Mouse (Mus musculus) ES-E14 (cell line): Measurements from ENCODE around the gene Nhlrc2. TPM values are rescaled to one million over a fixed set of nuclear protein-coding genes. Genes with fewer than 3 reads are reported as not detected.

ENCODE experiments used
- DNase-seq: peaks from one replicate; pipeline ENCODE4 v3.0.0-alpha.2; 2013; ENCODE audit warnings: low read depth, low spot score
- H3K27ac ChIP-seq: 2 replicates; pipeline ENCODE4 v1.5.1; 2012; ENCODE audit warnings: low read depth, mild to moderate bottlenecking, low read length, moderate library complexity, mixed read lengths; ENCODE audit not compliant: poor library complexity, insufficient read depth, severe bottlenecking
- H3K36me3 ChIP-seq: 2 replicates; pipeline ENCODE4 v1.6.1; 2012; ENCODE audit warnings: mild to moderate bottlenecking, low read length, moderate library complexity, mixed read lengths; ENCODE audit not compliant: control insufficient read depth, poor library complexity, insufficient read depth, severe bottlenecking
- H3K4me1 ChIP-seq, 2 experiments: fragments of 150-350 bp in 1 of 2; sonication (generic) in 1 of 2; 2 replicates each; pipeline ENCODE4 v1.6.1; 2012; ENCODE audit warnings: low read length in 2 of 2, mild to moderate bottlenecking in 1 of 2, mixed read lengths in 1 of 2; ENCODE audit not compliant: control insufficient read depth in 2 of 2, insufficient read depth in 2 of 2, poor library complexity in 1 of 2
- H3K4me3 ChIP-seq, 2 experiments: fragments of 150-350 bp in 1 of 2; sonication (generic) in 1 of 2; 2 replicates each; pipeline ENCODE4 v1.5.1; 2012; ENCODE audit warnings: low read length in 2 of 2, low read depth in 1 of 2, mild to moderate bottlenecking in 1 of 2, mixed read lengths in 1 of 2; ENCODE audit not compliant: insufficient read depth in 1 of 2, poor library complexity in 1 of 2, severe bottlenecking in 1 of 2
- H3K9ac ChIP-seq: 2 replicates; pipeline ENCODE4 v1.6.1; 2012; ENCODE audit warnings: low read depth, mild to moderate bottlenecking, low read length, mixed read lengths; ENCODE audit not compliant: poor library complexity, insufficient read depth, severe bottlenecking
- H3K9me3 ChIP-seq: fragments of 150-350 bp; sonication (generic); 2 replicates; pipeline ENCODE4 v1.6.1; 2012; ENCODE audit warnings: low read depth, mild to moderate bottlenecking, low read length; ENCODE audit not compliant: control insufficient read depth, insufficient read depth
- CHD2 ChIP-seq: IDR thresholded peaks from 2 replicates; pipeline ENCODE4 v1.6.1; 2014; ENCODE audit warnings: mild to moderate bottlenecking, low read depth, low read length, inconsistent platforms
- HCFC1 ChIP-seq: IDR thresholded peaks from 2 replicates; pipeline ENCODE4 v1.6.1; 2012; ENCODE audit warnings: low read length, inconsistent platforms, borderline replicate concordance; ENCODE audit not compliant: insufficient read depth
- MAFK ChIP-seq: IDR thresholded peaks from 2 replicates; pipeline ENCODE4 v1.6.1; 2014; ENCODE audit warnings: mild to moderate bottlenecking, low read depth, low read length, inconsistent platforms; ENCODE audit not compliant: insufficient read depth
- ZC3H11A ChIP-seq: IDR thresholded peaks from 2 replicates; pipeline ENCODE4 v1.6.1; 2012; ENCODE audit warnings: low read depth, mild to moderate bottlenecking, inconsistent platforms, low read length, borderline replicate concordance
- ZNF384 ChIP-seq: IDR thresholded peaks from 2 replicates; pipeline ENCODE4 v1.6.1; 2012; ENCODE audit warnings: low read depth, low read length, inconsistent platforms
- in situ Hi-C, 2 experiments: fragments of 600-800 bp; cut with MboI; formaldehyde crosslinking; loops; one replicate each; pipeline ENCODE4 v1.15.1; 2025; ENCODE audit warnings: low sequenced_read_pairs in 2 of 2, inconsistent platforms in 1 of 2; ENCODE audit not compliant: unreplicated experiment in 2 of 2
- total RNA-seq: library from RNA; depleted of rRNA; stranded (reverse); fragments of 300-350 nt; gene quantifications from 2 replicates; pipeline ENCODE4 v1.2.3, GENCODE M21; 2012

Gene Nhlrc2
- total RNA-seq, 1 experiment, result 15.3 TPM

- H3K4me1 ChIP-seq, result no peaks in the 10 kb centered on the region
- in situ Hi-C loops, result no loop called here
- no peaks in the 10 kb centered on the region for H3K9me3 ChIP-seq
- no peak for DNase-seq
- TF ChIP-seq ZNF384 (no peak), HCFC1 (no peak), MAFK (no peak), ZC3H11A (no peak), CHD2 (no peak)
- no peak overlapping the region for H3K4me3 ChIP-seq
- H3K27ac ChIP-seq, result no peak overlapping the region
- no peaks in the 10 kb centered on the region for H3K36me3 ChIP-seq
- H3K9ac ChIP-seq, result no peak overlapping the region
Measured at GRCm38 (mm10) chr19:56631451-56631901, 83.4 kb downstream of the Nhlrc2 start.

GRCm38 (mm10) chr19:56637035-56637683 lies 89.1 kb downstream of the Nhlrc2 start:
- H3K9me3 ChIP-seq, result no peaks in the 10 kb centered on the region
- in situ Hi-C loops, result no loop called here
- H3K36me3 ChIP-seq, result no peaks in the 10 kb centered on the region
- no peak overlapping the region for H3K9ac ChIP-seq
- H3K27ac ChIP-seq, result no peak overlapping the region
- no peak for DNase-seq
- H3K4me3 ChIP-seq, result no peak overlapping the region
- peaks cover 0 to 3% of the 10 kb centered on the region in 2 experiments; a peak in 2 of 4 replicates for H3K4me1 ChIP-seq
- TF ChIP-seq CHD2 (no peak), MAFK (no peak), ZC3H11A (no peak), HCFC1 (no peak), ZNF384 (no peak)

GRCm38 (mm10) chr19:56637684-56638049 lies 89.6 kb downstream of the Nhlrc2 start:
- in situ Hi-C loops, result no loop called here
- peaks cover 0 to 3% of the 10 kb centered on the region in 2 experiments; a peak in 2 of 4 replicates for H3K4me1 ChIP-seq

GRCm38 (mm10) chr19:56647451-56648120 lies 99.5 kb downstream of the Nhlrc2 start:
- no peaks in the 10 kb centered on the region for H3K9me3 ChIP-seq
- no peak overlapping the region for H3K4me3 ChIP-seq
- H3K9ac ChIP-seq, result no peak overlapping the region
- no peak for TF ChIP-seq CHD2
- TF ChIP-seq MAFK, result no peak
- TF ChIP-seq HCFC1, result no peak
- no peak for TF ChIP-seq ZNF384
- no peak for TF ChIP-seq ZC3H11A
- DNase-seq, result no peak
- H3K36me3 ChIP-seq, result no peaks in the 10 kb centered on the region
- H3K27ac ChIP-seq, result no peak overlapping the region
- in situ Hi-C loops, result no loop called here
- H3K4me1 ChIP-seq, result peaks cover 0 to 2% of the 10 kb centered on the region in 2 experiments; a peak in 1 of 4 replicates

More at GRCm38 (mm10) chr19:56637684-56638049, 89.6 kb downstream of the Nhlrc2 start:
- H3K36me3 ChIP-seq, result no peaks in the 10 kb centered on the region
- H3K9me3 ChIP-seq, result no peaks in the 10 kb centered on the region
- H3K9ac ChIP-seq, result no peak overlapping the region
- no peak overlapping the region for H3K4me3 ChIP-seq
- no peak for DNase-seq
- no peak overlapping the region for H3K27ac ChIP-seq
- TF ChIP-seq CHD2 (no peak), MAFK (no peak), HCFC1 (no peak), ZNF384 (no peak), ZC3H11A (no peak)
